In the genomic region with DNA sequence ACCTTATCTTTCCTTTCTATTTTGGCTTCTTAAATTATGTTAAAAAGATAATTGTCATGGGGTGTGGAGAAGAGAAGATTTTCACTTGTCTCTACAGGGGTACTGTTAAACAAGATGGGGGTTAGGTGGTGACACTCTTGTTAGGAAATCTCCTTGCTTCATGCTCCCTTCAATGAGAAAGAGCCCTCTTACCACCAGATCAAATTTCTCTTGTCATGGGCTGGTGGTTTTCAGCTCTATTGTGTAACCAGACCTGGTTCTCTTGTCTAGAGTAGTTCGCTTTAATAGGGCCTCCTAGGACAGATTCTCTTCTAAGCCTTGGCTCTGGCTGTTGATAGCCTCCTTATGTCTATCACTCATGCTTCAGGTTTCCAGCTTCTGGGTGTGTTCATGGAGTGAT, we compare ENCODE assay signal across 25 mouse cellular contexts. TPM values are rescaled to one million over a fixed set of nuclear protein-coding genes. Genes with fewer than 3 reads are reported as not detected.
DNase-seq lines count a peak whose midpoint lies in the region; ATAC-seq and TF ChIP-seq lines count a peak whose summit lies in the region.
"Had no signal": no experiment of that assay in that cellular context is flagged by ENCODE, and none has a peak within 500 bp of the region (broad histone marks: within the 10 kb centered on the region; RNA-seq: fewer than 3 reads in every experiment).

No protein-coding gene starts in this region.

- peak; percentile 78 for ATAC-seq in kidney, embryonic 14.5 days (ENCODE audit: low FRiP score, low TSS enrichment)
- ATAC-seq in liver, postnatal 0 days = no peak; the same call in 1 of the 2 replicates
- no peak for ATAC-seq in liver, embryonic 12.5 days
- ATAC-seq in granulocyte monocyte progenitor cell, adult 5-6 weeks (replicated peaks; ENCODE audit: poor library complexity, severe bottlenecking) = peak; percentile 80
- no peak for ATAC-seq in forebrain, embryonic 11.5 days (replicated peaks; ENCODE audit: low FRiP score)
- ATAC-seq: forebrain, embryonic 15.5 days; intestine, postnatal 0 days had no signal

- no peaks in the 10 kb centered on the region for H3K36me3 ChIP-seq in kidney, embryonic 14.5 days (ENCODE audit: control insufficient read depth, insufficient read depth, low read length)
- no peaks in the 10 kb centered on the region for H3K36me3 ChIP-seq in liver, postnatal 0 days (replicated peaks; ENCODE audit: insufficient read depth, low read length)
- no peaks in the 10 kb centered on the region for H3K36me3 ChIP-seq in liver, embryonic 12.5 days
- no peaks in the 10 kb centered on the region for H3K36me3 ChIP-seq in forebrain, embryonic 11.5 days (ENCODE audit: control insufficient read depth, insufficient read depth, low read length)
- H3K36me3 ChIP-seq: embryonic facial prominence, embryonic 12.5 days; forebrain, embryonic 15.5 days; heart, embryonic 10.5 days; heart, embryonic 15.5 days; hindbrain, embryonic 12.5 days; midbrain, embryonic 12.5 days; neural tube, embryonic 13.5 days had no signal

- no peak overlapping the region for H3K27ac ChIP-seq in kidney, embryonic 14.5 days (ENCODE audit: low read depth, low read length)
- H3K27ac ChIP-seq in liver, postnatal 0 days (ENCODE audit: low read depth) = peak overlapping the region; percentile 44
- no peak overlapping the region for H3K27ac ChIP-seq in liver, embryonic 12.5 days
- H3K27ac ChIP-seq in forebrain, embryonic 11.5 days (ENCODE audit: low read depth, low read length) = no peak overlapping the region
- H3K27ac ChIP-seq: embryonic facial prominence, embryonic 12.5 days; forebrain, embryonic 15.5 days; heart, embryonic 10.5 days; heart, embryonic 15.5 days; hindbrain, embryonic 12.5 days; kidney, postnatal 0 days; midbrain, embryonic 12.5 days; neural tube, embryonic 13.5 days had no signal

- H3K4me1 ChIP-seq in kidney, embryonic 14.5 days (ENCODE audit: control insufficient read depth, insufficient read depth, low read length) = peaks cover 8% of the 10 kb centered on the region
- H3K4me1 ChIP-seq in liver, postnatal 0 days (ENCODE audit: insufficient read depth) = peaks cover 15% of the 10 kb centered on the region
- H3K4me1 ChIP-seq in liver, embryonic 12.5 days = no peaks in the 10 kb centered on the region
- no peaks in the 10 kb centered on the region for H3K4me1 ChIP-seq in forebrain, embryonic 11.5 days (replicated peaks; ENCODE audit: control insufficient read depth, insufficient read depth, low read length)
- H3K4me1 ChIP-seq: embryonic facial prominence, embryonic 12.5 days; forebrain, embryonic 15.5 days; hindbrain, embryonic 12.5 days; midbrain, embryonic 12.5 days; neural tube, embryonic 13.5 days had no signal

- no peaks in the 10 kb centered on the region for H3K9me3 ChIP-seq in kidney, embryonic 14.5 days (ENCODE audit: control insufficient read depth, low read length)
- H3K9me3 ChIP-seq in liver, postnatal 0 days (ENCODE audit: low read length) = no peaks in the 10 kb centered on the region
- H3K9me3 ChIP-seq in liver, embryonic 12.5 days (replicated peaks) = no peaks in the 10 kb centered on the region
- no peaks in the 10 kb centered on the region for H3K9me3 ChIP-seq in forebrain, embryonic 11.5 days (ENCODE audit: control insufficient read depth, low read length)
- H3K9me3 ChIP-seq: embryonic facial prominence, embryonic 12.5 days; forebrain, embryonic 15.5 days; heart, embryonic 10.5 days; heart, embryonic 15.5 days; hindbrain, embryonic 12.5 days; midbrain, embryonic 12.5 days; neural tube, embryonic 13.5 days had no signal

- H3K9ac ChIP-seq in kidney, embryonic 14.5 days (ENCODE audit: low read depth, low read length) = no peak overlapping the region
- no peak overlapping the region for H3K9ac ChIP-seq in liver, postnatal 0 days (replicated peaks)
- H3K9ac ChIP-seq in liver, embryonic 12.5 days = no peak overlapping the region
- no peak overlapping the region for H3K9ac ChIP-seq in forebrain, embryonic 11.5 days (ENCODE audit: low read length)
- H3K9ac ChIP-seq: embryonic facial prominence, embryonic 12.5 days; forebrain, embryonic 15.5 days; heart, embryonic 15.5 days; hindbrain, embryonic 12.5 days; lung, embryonic 14.5 days; midbrain, embryonic 12.5 days; neural tube, embryonic 13.5 days had no signal

- H3K4me2 ChIP-seq in kidney, embryonic 14.5 days (replicated peaks; ENCODE audit: low read depth, low read length) = no peak overlapping the region
- H3K4me2 ChIP-seq in liver, postnatal 0 days (ENCODE audit: low read depth, low read length) = no peak overlapping the region
- no peak overlapping the region for H3K4me2 ChIP-seq in liver, embryonic 12.5 days
- no peak overlapping the region for H3K4me2 ChIP-seq in forebrain, embryonic 11.5 days (ENCODE audit: low read depth, low read length, severe bottlenecking)
- H3K4me2 ChIP-seq: embryonic facial prominence, embryonic 12.5 days; forebrain, embryonic 15.5 days; heart, embryonic 15.5 days; hindbrain, embryonic 12.5 days; lung, embryonic 14.5 days; midbrain, embryonic 12.5 days; neural tube, embryonic 13.5 days had no signal

- no peak for TF ChIP-seq CTCF in liver, postnatal 0 days (IDR thresholded peaks at IDR 0.05; ENCODE audit: low read depth)

- 52% methylated on average over 1 of the region's 1 CpGs for WGBS in kidney, embryonic 14.5 days
- WGBS in liver, postnatal 0 days (ENCODE audit: insufficient replicate concordance) = 53% methylated on average over 1 of the region's 1 CpGs
- WGBS in liver, embryonic 12.5 days (ENCODE audit: insufficient replicate concordance) = 68% methylated on average over 1 of the region's 1 CpGs
- 84% methylated on average over 1 of the region's 1 CpGs for WGBS in forebrain, embryonic 11.5 days

- no peak overlapping the region for H3K4me3 ChIP-seq in kidney, embryonic 14.5 days (ENCODE audit: low read length)
- no peak overlapping the region for H3K4me3 ChIP-seq in liver, postnatal 0 days (ENCODE audit: low read depth, low read length)
- no peak overlapping the region for H3K4me3 ChIP-seq in liver, embryonic 12.5 days
- no peak overlapping the region for H3K4me3 ChIP-seq in forebrain, embryonic 11.5 days (ENCODE audit: low read depth, low read length)
- H3K4me3 ChIP-seq: embryonic facial prominence, embryonic 12.5 days; forebrain, embryonic 15.5 days; heart, embryonic 10.5 days; heart, embryonic 15.5 days; hindbrain, embryonic 12.5 days; midbrain, embryonic 12.5 days; neural tube, embryonic 13.5 days had no signal

- DNase-seq in kidney, adult 11 months = no peak
- DNase-seq in liver, postnatal 0 days = no peak
- DNase-seq in spleen, adult 12 weeks (ENCODE audit: low spot score) = no peak
- no peak for DNase-seq in forebrain, embryonic 11.5 days (ENCODE audit: low spot score)
- DNase-seq: adrenal gland, adult 2 months; adrenal gland, postnatal 36 days; cerebellum, adult 8-10 months; cerebellum, postnatal 36 days; embryo, embryonic 11 days; layer of hippocampus, adult 9-11 months; lung, embryonic 14.5 days; lung, postnatal 14 days; thymus, postnatal 4 days had no signal

- no peak for TF ChIP-seq EP300 in liver, postnatal 0 days (IDR thresholded peaks at IDR 0.05; ENCODE audit: low read depth)

- H3K27me3 ChIP-seq in kidney, embryonic 14.5 days (ENCODE audit: control insufficient read depth, insufficient read depth, low read length) = no peaks in the 10 kb centered on the region
- H3K27me3 ChIP-seq in liver, postnatal 0 days (ENCODE audit: insufficient read depth, low read length) = no peaks in the 10 kb centered on the region
- H3K27me3 ChIP-seq in liver, embryonic 12.5 days (replicated peaks) = no peaks in the 10 kb centered on the region
- H3K27me3 ChIP-seq in forebrain, embryonic 11.5 days (ENCODE audit: control insufficient read depth, insufficient read depth, low read length) = no peaks in the 10 kb centered on the region
- H3K27me3 ChIP-seq: embryonic facial prominence, embryonic 12.5 days; forebrain, embryonic 15.5 days; heart, embryonic 15.5 days; hindbrain, embryonic 12.5 days had no signal

RNA-seq across cellular contexts. Expression of a gene that starts 18.3 kb away (rescaled TPM):
- 26.2 and 58.0 TPM in 2 replicates for polyA plus RNA-seq in kidney, embryonic 14.5 days (2014; fragmentation: Nextera tagmentation; extraction: Ambion mirVana)
- polyA plus RNA-seq in liver, postnatal 0 days (2015; fragmentation: Nextera tagmentation; extraction: Ambion mirVana) = 14.6 and 18.1 TPM in 2 replicates
- polyA plus RNA-seq in liver, embryonic 12.5 days (2016; fragmentation: Nextera tagmentation; extraction: Ambion mirVana) = 24.2 and 25.4 TPM in 2 replicates
- 3.9 and 5.2 TPM in 2 replicates for total RNA-seq in granulocyte monocyte progenitor cell, adult 5-6 weeks (2014; fragmentation: Nextera tagmentation)
- 8.2 and 8.5 TPM in 2 replicates for total RNA-seq in granulocyte monocyte progenitor cell, adult 5-6 weeks (2017)
- 18.4 and 22.6 TPM in 2 replicates for polyA plus RNA-seq in forebrain, embryonic 11.5 days (2014; fragmentation: Nextera tagmentation; extraction: Ambion mirVana)

Comparison
In these comparisons a context has a peak if more than half of its experiments do, and no peak if none do; other contexts are left out.
1. ATAC-seq: peak in kidney, embryonic 14.5 days (single experiment) and granulocyte monocyte progenitor cell, adult 5-6 weeks (single experiment); none in liver, postnatal 0 days (single experiment), liver, embryonic 12.5 days (single experiment) and forebrain, embryonic 11.5 days (single experiment).